Mouse (Mus musculus): ENCODE results near the gene Pdia3. TPM values are rescaled to one million over a fixed set of nuclear protein-coding genes. Genes with fewer than 3 reads are reported as not detected.
"Not testable (repeated sequence)": the region's sequence is repeated elsewhere in the genome, so short reads cannot be mapped to it uniquely, and the experiment has no call there.

Gene Pdia3
- polyA plus RNA-seq, 1 experiment from 2014 or later = 287 TPM

DNA sequence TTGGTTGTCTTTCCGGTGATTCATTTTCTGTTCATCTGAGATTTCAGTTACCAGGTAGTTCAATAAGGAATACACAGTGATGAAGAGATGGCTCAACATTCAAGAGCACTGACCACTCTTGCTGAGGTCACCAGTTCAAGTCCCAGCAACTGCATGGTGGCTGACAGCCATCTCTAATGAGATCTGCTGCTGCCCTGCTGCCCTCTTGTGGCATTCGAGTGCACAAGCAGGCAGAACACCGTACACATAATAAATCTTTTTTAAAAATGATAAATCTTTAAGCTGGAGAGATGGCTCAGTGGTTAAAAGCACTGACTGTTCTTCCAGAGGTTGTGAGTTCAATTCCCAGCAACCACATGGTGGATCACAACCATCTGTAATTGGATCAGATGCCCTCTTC lies 66.9 kb downstream of the Pdia3 start:
- Histone ChIP-seq H3K9me3 (replicated peaks) (no peaks in the 10 kb centered on the region), H3K9ac (no peak overlapping the region), H3K36me3 (replicated peaks) (no peaks in the 10 kb centered on the region), H3K4me2 (no peak overlapping the region), H3K4me1 (replicated peaks) (no peaks in the 10 kb centered on the region), H3K27me3 (no peaks in the 10 kb centered on the region), H3K27ac (replicated peaks) (no peak overlapping the region), H3K4me3 (replicated peaks) (no peak overlapping the region)
- 36% methylated on average over 3 of the region's 3 CpGs for WGBS (ENCODE audit: insufficient replicate concordance)
- ATAC-seq (ENCODE audit: insufficient read depth) = no peak

GRCm38 (mm10) chr2:121480916-121481315 lies 67.3 kb downstream of the Pdia3 start:
- not testable (repeated sequence) for H3K4me3 ChIP-seq (replicated peaks); H3K36me3 ChIP-seq (replicated peaks); H3K4me1 ChIP-seq (replicated peaks); ATAC-seq (ENCODE audit: insufficient read depth); H3K27ac ChIP-seq (replicated peaks); H3K9me3 ChIP-seq (replicated peaks); H3K27me3 ChIP-seq; H3K4me2 ChIP-seq; H3K9ac ChIP-seq
- 79% methylated on average over 13 of the region's 13 CpGs for WGBS (ENCODE audit: insufficient replicate concordance)

GRCm38 (mm10) chr2:121483576-121483975 lies 70.0 kb downstream of the Pdia3 start:
- Histone ChIP-seq H3K4me1 (replicated peaks) (no peaks in the 10 kb centered on the region), H3K4me2 (no peak overlapping the region), H3K27me3 (no peaks in the 10 kb centered on the region), H3K36me3 (replicated peaks) (no peaks in the 10 kb centered on the region), H3K4me3 (replicated peaks) (no peak overlapping the region), H3K9me3 (replicated peaks) (no peaks in the 10 kb centered on the region), H3K9ac (no peak overlapping the region), H3K27ac (replicated peaks) (no peak overlapping the region)
- no peak for ATAC-seq (ENCODE audit: insufficient read depth)
- WGBS (ENCODE audit: insufficient replicate concordance) = 70% methylated on average over 8 of the region's 8 CpGs

GRCm38 (mm10) chr2:121484403-121484802 lies 70.8 kb downstream of the Pdia3 start:
- not testable (repeated sequence) for H3K4me2 ChIP-seq; H3K9me3 ChIP-seq (replicated peaks); H3K36me3 ChIP-seq (replicated peaks); H3K4me3 ChIP-seq (replicated peaks); H3K4me1 ChIP-seq (replicated peaks); H3K9ac ChIP-seq; H3K27ac ChIP-seq (replicated peaks); H3K27me3 ChIP-seq; ATAC-seq (ENCODE audit: insufficient read depth)
- WGBS (ENCODE audit: insufficient replicate concordance) = 45% methylated on average over 2 of the region's 2 CpGs

Small RNA genes within 50 kb of the gene (microRNA-seq; reads per million reads assigned to microRNA genes)
- not detected for gene Gm22953

Other genes with a start within 250 kb of the Pdia3 start
- 17.8 and 21.8 TPM in 2 replicates for gene Tubgcp4, start 243.1 kb upstream of the Pdia3 start, polyA plus RNA-seq (2015; fragmentation: Nextera tagmentation; extraction: Ambion mirVana)
- gene Zscan29, start 242.7 kb upstream of the Pdia3 start, polyA plus RNA-seq (2015; fragmentation: Nextera tagmentation; extraction: Ambion mirVana) = 3.8 and 4.3 TPM in 2 replicates
- gene Trp53bp1, start 142.4 kb upstream of the Pdia3 start, polyA plus RNA-seq (2015; fragmentation: Nextera tagmentation; extraction: Ambion mirVana) = 20.5 and 20.9 TPM in 2 replicates
- gene Map1a, start 124.2 kb upstream of the Pdia3 start, polyA plus RNA-seq (2015; fragmentation: Nextera tagmentation; extraction: Ambion mirVana) = 0.09 and 0.13 TPM in 2 replicates
- gene Ppip5k1, start 58.4 kb upstream of the Pdia3 start, polyA plus RNA-seq (2015; fragmentation: Nextera tagmentation; extraction: Ambion mirVana) = 5.9 and 6.2 TPM in 2 replicates
- gene Ckmt1, start 56.1 kb upstream of the Pdia3 start, polyA plus RNA-seq (2015; fragmentation: Nextera tagmentation; extraction: Ambion mirVana) = 0.46 and 0.68 TPM in 2 replicates
- not detected in 2 replicates for gene Strc, start 26.6 kb upstream of the Pdia3 start, polyA plus RNA-seq (2015; fragmentation: Nextera tagmentation; extraction: Ambion mirVana)
- gene Catsper2, start within 50 bp of the Pdia3 start, polyA plus RNA-seq (2015; fragmentation: Nextera tagmentation; extraction: Ambion mirVana) = 0.61 and 0.97 TPM in 2 replicates
- 2.9 and 3.0 TPM in 2 replicates for gene Ell3, start 30.5 kb downstream of the Pdia3 start, polyA plus RNA-seq (2015; fragmentation: Nextera tagmentation; extraction: Ambion mirVana)
- gene Serf2, start 35.4 kb downstream of the Pdia3 start, polyA plus RNA-seq (2015; fragmentation: Nextera tagmentation; extraction: Ambion mirVana) = 167 and 207 TPM in 2 replicates
- 76.0 and 87.0 TPM in 2 replicates for gene Hypk, start 39.5 kb downstream of the Pdia3 start, polyA plus RNA-seq (2015; fragmentation: Nextera tagmentation; extraction: Ambion mirVana)
- gene Serinc4, start 43.0 kb downstream of the Pdia3 start, polyA plus RNA-seq (2015; fragmentation: Nextera tagmentation; extraction: Ambion mirVana) = not detected in 2 replicates
- 20.4 and 20.6 TPM in 2 replicates for gene Mfap1b, start 60.3 kb downstream of the Pdia3 start, polyA plus RNA-seq (2015; fragmentation: Nextera tagmentation; extraction: Ambion mirVana)
- gene Mfap1a, start 92.9 kb downstream of the Pdia3 start, polyA plus RNA-seq (2015; fragmentation: Nextera tagmentation; extraction: Ambion mirVana) = 11.4 TPM in 2 replicates
- gene Wdr76, start 92.9 kb downstream of the Pdia3 start, polyA plus RNA-seq (2015; fragmentation: Nextera tagmentation; extraction: Ambion mirVana) = 6.6 and 8.0 TPM in 2 replicates

Data from liver, embryonic 15.5 days (tissue).